Mouse (Mus musculus): Measurements from ENCODE around the gene Sh3pxd2a.

The Sh3pxd2a gene

DNA sequence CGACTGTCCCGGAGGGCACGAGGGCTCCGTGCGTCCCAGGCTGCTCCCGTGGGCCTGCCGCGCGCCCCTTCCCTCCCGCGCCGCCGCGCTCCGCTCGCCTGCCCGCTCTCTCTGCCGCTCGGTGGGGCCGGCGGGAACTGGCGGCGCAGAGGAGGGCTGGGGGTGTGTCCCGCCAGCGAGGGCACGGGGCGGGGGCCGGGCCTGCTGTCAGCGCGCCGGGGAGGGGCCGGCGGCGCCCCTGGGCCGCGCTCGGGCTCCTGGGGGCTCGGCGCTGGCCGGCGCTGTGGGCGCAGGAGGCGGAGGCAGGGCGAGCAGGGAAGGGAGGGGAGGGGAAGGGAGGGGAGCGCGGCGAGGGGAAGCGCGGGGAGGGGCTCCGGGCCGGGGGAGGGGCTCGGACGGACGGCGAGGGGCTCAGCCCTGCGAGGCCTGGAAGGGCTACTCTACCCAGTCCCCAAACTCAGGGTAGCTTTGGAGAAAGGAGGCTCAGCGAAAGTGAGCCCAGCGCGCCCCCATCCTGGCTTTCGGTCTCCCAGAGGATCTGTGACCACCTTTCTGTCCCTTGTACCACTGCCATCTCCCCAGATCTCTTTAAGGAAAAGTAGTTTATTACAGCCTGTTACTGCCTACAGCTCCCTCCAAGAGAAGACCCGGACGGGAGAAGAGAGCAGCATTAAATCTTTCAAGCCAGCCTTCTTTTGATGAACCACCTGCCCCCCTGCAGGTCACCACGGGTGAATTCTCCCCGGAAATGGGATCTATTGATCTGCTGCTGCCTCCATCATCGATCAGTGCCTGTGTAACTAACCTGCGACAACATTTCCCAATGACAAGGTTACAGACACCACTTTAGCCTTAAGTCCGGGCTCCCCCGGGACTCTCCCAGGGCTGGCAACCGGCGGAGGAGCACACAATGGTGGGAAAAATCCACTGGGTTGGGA, at the start of gene Sh3pxd2a:
Gene Sh3pxd2a (minus strand): TSS at position 98 of the 938 bp plus-strand sequence.
- no peak for DNase-seq

DNA sequence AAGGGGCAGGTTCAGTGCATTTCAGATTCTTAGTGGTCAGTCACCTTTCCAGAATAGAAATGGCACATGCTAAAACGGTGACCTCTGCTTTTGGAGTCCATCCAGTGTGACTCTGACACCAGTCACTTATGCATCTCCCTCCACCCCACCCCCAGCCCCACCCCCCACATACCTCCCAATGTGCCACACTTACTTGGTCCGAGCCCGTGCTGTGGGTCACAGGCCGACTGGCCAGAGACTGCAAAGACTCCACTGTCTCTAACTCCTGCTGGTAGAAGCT, 49.4 kb upstream of the Sh3pxd2a start:
- no peak for DNase-seq

DNA sequence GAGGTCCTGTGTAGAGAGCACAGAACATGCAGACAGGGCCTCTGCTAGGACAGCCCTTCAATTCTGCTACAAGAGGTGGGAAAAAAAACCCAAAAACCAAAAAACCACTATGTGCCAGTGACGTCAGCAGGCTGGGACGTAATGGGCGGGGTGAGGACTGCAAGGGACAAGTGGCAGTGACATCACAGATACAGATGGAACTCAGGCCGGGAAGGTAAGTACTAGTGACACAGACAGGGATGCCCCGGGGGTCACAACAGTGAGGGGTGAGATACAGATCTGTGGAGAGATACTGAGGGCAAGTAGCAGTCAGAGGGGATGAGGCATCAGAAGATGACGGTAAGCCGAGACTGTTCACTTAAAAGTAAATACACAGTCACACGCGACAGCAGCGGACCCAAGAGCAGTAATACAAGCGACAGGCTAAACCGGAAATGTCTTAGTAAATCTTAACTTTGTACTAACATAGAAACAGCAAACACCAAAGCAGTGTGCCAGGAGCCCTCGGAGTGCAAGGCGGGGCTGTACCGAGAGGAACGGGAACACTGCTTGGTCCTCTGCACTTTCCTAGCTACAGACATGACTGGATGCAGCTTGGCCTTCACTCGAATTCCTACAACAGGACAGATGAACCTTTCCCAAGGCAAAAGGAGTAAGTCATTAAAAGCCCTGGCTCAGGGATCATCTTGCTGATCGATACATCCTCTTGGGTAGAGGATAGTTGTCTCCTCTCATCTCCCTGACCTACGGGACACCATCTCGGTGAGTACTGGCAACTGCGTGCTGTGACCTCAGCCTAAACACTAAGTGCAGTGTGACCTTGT, 48.8 kb upstream of the Sh3pxd2a start:
- no peak for DNase-seq

DNA sequence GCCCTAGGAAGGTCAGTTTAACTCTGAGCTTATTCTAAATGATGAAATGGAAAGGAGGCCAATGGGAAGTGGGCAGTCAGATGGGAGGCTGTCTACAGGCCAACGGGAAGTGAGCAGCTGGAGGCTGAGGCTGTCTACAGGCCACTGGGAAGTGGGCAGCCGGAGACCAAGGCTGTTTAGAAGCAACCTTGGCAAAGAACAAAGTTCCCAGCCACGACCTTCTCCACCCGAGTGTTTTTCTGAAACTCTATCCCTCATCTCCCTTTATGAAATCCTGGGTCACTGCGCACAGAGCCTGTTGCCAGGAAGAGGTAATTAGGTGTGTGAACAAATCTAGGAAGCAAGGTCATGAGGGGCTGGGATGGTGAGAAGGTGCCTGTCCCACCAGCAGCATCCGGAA, 47.8 kb upstream of the Sh3pxd2a start:
- no peak for DNase-seq

DNA sequence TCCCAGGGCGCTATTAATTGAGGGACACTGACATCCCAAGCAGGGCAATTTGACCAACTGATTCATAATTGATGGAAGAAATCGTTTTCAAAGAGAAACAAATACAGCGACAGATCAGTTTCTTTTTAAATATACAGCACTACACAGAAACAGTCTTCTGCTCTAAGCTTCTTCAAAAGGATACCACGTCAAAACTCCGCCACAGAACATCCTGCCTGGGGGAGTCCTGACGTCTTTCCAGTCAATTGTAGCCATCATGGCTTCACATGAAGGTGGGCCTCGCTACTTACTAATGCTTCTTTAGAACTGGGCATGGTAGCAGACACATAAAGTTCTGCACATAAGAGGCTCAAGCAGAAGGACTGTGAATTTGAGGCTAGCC, 47.1 kb upstream of the Sh3pxd2a start:
- no peak for DNase-seq

DNA sequence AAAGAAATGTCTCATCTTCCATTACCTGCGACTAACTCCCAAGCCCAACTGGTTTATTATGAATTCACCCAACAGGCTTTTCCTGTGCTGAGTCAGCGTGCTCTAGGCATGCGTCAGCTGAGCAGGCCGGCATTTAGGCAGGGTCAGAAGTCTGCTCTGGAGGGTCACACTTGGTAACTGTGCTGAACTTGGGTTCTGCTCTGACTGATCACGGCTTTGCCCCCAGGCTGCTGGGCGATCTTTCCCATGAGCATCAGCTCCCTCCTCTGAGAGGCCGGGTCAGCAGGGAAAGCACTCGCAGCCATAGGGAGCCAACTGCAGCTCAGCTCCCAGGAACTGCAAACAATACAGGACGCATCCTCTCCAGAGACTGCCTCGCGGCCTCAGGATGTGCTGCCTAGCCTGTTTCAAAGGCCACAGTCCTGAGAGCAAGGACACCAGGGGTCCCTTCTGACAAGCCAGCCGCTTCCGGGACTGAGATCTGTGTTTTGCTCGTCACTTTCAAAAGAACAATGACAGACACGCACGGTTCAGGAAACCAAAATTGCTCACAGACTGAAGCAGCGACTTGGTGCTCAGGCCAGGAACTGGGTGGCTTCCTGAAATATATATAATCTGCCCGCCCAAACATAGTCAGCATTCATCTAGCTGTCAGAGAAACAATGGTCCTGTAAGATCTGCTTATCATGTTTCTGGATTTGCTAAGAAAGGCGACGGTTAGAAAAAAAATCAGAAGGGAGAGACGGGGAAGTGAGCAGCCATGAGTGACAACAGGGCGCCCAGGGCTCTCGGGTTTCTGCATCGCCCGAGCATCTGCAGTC, 46.5 kb upstream of the Sh3pxd2a start:
- no peak for DNase-seq

DNA sequence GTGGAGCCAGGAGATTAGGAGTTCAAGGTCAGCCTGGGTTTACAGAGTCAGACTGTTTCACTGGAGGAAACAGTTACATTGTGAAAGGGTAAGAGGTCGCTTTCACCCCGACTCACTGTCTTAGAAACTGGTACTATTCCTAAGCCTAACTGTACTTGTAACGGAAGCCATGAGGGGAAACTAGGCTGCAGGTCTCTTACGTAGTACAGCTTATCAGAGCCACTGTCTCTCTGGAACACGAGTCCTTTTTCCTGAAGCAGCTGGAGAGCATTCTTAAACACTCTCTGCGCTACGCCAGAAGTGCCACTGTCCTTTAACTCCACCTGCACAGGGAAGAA, 45.9 kb upstream of the Sh3pxd2a start:
- DNase-seq = no peak

DNA sequence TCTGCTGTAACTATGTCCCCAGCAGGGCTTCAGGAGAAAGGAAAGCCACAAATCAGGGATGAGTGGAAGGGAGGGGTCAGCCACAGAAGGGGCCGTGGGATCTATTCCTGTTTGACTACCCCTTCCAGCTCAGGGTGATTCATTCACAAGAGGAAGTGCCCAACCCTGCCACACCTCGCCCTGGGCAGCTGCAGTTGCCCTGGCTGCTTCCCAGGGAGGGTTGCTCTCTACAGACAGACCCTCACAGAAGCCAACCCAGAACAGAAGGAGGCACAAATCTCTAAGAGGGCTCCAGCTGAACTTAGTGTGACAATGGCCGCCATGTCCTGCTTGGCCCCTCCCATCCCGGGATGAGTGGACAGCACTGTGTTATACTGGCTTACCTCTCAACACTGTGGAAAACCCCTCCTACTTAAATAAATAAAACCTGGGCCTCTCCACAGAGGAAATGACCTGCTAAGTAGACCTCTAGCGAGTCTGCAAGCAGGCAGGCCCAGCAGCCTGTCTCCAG, 44.6 kb upstream of the Sh3pxd2a start:
- no peak for DNase-seq

DNA sequence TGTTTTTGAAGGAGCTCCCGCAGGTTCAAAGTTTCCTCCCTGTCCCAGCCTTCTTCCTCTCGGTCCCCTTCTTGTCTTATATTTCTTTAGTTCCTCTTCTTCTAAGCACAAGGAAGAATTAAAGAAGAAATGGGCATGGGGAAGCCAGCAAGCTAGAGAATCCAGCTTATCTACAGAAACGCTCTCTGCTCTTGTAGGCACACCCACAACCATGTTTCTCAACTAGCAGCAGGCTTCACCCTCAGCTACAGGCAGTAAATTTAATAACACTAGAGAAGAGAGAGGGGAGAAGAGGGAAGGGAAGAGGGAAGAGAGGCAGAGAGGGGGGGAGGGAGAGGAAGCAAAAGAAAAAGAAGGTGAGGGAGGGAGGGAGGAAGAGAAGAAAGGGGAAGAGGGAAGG, 44.0 kb upstream of the Sh3pxd2a start:
- DNase-seq = no peak

DNA sequence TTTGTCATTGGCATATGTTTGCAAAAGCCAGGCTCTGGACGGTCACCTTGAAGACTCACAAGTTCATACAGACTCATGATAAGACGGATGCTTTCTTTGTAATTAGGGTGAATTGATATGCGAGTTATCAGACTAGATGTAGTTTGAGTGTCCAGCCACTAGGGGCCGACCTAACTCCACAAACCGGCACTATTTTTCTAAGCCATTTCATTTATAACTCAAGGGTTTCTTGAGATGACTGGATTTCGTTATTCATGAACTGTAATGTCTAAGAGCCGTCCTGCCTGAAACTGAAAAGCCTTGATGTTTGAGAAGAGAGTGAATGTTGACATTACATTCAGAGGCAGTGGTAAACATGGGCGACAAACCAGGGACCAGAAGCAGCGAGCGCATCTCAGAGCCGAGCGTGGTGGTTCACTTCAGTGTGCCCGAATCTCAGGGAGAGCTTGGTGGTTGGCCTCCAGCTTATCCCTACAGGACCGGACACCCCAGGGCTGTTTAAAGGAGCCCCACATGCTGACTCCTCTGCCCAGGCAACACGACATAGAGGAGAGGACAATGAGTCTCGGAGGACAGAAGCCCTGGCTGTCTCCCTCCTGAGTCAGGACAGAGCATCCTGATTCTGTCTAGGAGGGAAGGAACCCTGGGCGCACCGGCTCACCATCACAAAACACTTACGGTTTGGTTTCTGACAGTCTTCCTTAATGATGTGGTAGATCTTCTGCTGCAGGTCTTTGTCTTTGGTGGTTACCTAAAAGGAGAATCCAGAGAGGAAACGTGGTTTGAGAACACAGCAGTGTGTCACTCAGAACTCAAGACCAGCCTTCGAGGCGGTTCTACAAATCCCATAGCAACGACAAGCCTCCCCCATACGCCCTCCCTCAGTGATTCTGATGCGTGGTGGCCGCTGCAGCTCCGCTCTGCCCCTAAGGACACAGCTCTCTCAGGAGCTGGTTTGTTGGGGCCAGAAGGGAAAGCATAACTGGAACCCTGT, 43.2 kb upstream of the Sh3pxd2a start:
- DNase-seq = peak; percentile 70

DNA sequence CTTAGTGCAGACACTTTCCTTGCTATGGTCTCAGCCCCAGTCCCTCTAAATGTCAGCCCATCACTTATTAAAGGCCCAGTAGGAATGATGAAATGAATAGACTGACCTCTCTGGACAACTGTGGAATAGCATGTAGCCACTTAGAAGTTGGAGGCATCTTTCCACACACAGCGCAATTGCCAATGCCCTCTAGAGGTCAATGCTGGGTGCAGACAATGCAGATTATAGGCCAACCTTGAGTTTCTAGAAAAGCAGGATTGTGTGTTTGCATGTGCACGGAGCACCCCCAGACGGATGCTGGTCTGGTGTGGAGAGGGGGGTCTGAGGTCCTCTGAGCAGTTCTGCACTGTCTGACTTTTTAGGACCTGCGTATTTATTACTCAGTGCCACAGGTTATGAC, 39.4 kb upstream of the Sh3pxd2a start:
- DNase-seq = no peak

DNA sequence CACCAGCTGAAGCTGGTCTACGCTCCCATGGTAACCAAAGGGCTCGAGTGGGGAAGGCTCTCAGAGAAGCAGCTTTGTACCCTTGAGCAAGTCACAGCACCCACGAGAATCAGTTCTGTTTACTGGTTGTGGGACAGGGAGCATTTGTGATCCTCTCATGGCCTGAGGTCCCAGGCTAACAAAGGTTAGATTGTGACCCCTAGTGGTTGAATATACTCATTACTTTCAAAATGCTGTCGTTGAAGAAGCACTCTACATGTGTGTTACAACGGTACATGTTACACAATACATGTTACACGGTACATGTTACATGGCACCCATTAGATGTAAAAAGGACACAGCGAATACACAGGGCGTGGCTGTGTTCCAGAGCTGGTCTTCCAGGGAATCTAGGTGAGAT, 38.4 kb upstream of the Sh3pxd2a start:
- no peak for DNase-seq

DNA sequence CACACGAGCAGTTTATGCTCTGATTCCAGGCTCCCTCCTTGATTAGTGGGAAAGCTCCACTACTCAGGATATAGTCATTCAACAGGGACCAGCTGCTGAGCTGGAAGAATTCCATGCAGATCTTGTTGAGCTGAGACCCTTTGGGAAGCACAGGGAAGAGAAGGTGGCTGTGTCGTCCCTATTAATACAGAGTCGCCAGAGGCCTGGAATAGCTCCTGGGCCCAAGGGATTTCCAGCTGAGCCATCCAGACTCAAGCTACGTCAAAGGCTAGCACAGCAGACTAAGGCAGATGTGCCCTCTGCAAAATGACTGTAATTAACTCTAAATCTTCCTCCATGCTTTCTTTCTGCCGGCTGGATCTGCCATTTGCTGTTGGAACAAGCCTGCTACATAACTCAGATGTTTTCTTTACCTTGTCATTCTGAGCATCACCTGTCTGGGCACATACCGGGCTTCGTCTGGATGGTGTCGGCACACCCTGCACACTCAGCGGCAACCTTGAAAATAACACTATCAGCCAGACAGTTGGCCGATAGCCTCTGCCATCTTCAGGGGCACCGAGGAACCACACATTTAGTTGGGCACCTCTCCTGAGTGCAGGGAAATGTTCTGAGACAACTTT, 36.3 kb upstream of the Sh3pxd2a start:
- DNase-seq = no peak

DNA sequence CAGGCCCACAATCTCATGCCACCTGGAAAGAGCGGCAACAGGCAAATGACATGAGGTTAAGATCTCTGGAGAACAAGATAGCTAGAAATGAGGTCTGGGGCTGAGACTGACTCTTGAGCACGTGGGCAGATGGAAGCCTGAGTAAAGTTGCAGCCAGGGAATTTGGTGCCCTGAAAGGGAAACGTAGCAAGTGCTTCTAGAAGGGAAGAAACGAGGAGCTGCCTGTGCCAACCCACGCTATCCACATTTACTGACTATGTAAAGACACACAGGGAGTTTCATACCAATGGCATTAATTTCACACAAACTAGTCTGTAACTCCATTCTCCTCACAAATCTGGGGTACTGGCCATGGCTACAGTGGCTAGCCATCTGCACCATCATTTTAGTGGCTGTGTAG, 35.6 kb upstream of the Sh3pxd2a start:
- DNase-seq = no peak

DNA sequence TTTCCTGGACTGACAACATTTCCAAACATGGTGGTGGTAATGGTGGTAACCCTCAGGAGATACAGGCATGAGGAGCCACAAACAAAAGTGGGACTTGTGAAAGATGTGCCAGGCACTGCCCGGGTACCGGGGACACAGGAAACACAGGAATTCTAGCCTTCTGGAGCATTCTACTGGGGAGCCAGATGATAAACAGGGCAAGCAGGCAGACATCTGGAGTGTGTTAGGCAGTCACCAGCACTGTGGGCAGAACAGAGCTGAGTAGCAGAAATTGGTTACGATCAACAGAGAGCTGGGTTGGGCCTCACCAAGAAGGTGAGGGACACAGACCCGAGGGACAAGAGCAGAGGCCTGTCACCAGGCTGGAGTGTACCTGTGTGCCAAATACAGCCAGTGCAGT, 34.7 kb upstream of the Sh3pxd2a start:
- no peak for DNase-seq

DNA sequence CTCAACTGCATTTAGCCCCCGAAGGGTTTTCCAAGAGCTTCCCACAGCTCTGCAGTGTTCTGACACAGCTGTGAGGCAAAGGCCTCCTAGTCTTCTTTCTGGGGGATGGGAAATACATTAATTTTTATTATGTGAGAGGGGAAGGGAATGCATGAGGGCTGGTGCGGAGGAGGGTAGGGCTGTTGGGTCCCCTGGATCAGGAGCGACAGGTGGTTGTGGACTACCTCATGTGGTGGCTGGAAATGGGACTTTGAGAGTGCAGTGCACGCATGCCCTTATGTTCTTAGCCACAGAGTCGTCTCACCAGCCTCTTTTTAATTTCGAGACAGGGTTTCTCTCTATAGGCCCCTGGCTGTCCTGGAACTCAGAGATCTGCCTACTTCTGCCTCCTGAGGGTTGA, 33.5 kb upstream of the Sh3pxd2a start:
- DNase-seq = no peak

DNA sequence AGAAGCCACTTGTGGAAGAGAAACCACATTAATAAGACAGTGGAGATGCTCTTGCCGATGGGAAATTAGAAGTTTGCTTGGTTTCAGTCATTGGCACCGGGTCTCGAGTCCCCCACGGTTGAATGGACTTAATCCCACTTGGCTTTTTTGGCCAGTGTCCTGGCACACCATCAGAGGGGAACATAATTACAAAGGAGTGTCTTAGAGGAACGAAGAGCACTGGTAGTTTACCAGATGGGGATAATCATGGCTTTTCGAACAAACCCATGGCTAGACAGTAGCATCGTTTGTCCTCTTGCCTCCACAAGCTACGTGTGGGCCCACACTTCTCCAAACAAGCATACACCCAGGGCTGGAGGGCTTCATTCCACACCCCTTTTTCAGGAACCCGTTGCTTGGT, 33.1 kb upstream of the Sh3pxd2a start:
- DNase-seq = no peak

DNA sequence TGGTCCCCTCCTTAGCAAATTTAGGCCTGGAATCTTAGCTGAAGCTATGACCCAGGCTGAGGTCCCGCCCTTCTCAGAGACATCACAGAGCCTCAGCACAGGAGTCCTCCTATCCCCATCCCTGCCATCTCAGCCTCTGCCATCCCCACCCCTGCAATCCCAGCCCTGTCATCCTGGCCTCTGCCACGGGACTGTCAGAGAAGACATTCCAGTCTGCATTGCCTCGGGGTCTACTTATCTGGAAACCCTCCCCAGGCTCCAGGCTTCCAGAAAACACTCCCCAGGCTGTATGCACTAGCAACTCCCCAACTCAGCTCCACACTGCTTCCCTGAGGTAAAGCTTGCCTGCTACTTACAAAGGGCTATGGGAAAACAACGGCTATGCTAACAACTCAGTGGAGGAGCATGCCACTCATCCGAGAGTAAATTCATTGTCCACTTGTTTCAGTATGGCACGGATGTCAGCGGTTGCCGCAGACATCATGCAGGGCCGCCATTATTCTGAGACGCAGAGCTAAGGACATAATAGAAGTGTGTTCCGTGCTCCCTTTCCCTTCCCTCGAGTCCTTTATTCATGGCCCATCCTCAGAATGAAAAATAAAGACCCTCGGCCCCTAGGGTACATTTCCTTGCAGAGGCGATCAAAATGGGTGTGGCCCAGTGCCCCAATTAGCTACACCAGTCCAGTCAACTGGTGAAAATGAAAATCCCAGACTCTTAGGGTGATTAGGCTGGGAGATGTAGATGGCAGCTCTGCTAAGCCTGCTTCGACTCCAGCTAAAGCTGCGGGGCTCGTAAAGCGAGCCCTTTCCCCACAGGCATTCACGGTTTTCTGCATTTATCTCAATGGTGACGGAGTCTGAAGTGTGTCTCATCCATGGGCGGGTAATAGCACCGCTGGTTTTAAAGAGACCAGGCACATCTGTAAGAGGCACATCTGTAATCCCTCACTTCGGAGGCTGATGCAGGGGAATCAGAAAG, 29.1 kb upstream of the Sh3pxd2a start:
- no peak for DNase-seq

DNA sequence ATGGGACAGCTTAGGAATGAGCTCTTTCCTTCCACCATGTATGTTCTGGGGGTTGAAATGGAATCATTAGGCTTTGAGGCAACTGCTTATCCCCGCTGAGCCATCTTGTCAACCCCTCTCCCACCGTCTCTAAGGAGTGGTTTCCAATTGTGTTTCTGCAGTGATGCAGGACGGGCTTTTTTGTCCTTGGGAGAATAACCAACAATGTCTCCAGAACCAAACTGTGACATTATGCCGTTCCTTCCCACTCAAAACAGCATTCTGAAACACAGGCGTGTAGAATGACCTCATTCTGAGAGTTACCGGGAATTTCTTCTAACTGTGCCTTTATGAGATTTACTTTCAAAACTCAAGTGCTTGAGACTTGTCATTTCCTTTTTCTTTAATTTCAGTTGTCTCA, 28.2 kb upstream of the Sh3pxd2a start:
- DNase-seq = no peak

DNA sequence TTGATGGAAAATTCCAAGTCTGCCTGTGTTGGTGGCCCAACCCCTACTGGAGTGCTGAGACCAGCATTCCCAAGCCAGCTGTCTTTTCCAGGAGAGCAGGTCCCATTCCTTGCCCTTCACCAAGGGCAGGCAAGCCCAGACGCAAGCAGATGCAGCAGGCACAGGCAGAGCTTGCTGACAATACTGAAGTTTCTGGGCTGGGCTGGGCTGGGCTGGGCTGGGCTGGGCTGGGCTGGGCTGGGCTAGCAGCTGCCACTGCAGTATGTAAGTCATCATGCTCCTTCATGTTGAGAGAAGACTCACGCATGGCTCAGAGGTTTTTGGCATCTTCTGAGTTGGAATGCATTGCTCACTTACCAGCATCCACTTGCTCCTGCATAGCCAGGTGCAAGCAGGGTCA, 27.7 kb upstream of the Sh3pxd2a start:
- DNase-seq = no peak
